Mouse (Mus musculus) hindbrain, postnatal 0 days (tissue): Measurements from ENCODE around the gene Clk1. TPM values are rescaled to one million over a fixed set of nuclear protein-coding genes. Genes with fewer than 3 reads are reported as not detected.
A peak's percentile ranks its signal among the peaks of the same experiment; 100 is the strongest.

Experiments
- ATAC-seq: fragments of 200-750 bp; cut with Nextera tagmentation; 2 replicates; pipeline ENCODE4 v1.8.0; 2017; ENCODE audit warnings: mild to moderate bottlenecking, moderate TSS enrichment, moderate library complexity
- DNase-seq: peaks from one replicate; pipeline ENCODE4 v3.0.0-alpha.2; 2015; ENCODE audit warnings: low spot score
- H3K27ac ChIP-seq: fragments of 300-500 bp; sonication (generic); 2 replicates; pipeline ENCODE4 v1.5.1; 2014; ENCODE audit warnings: mild to moderate bottlenecking
- H3K27me3 ChIP-seq: fragments of 300-500 bp; sonication (generic); 2 replicates; pipeline ENCODE4 v1.6.1; 2014; ENCODE audit warnings: low read length, mixed read lengths; ENCODE audit not compliant: insufficient read depth
- H3K36me3 ChIP-seq: fragments of 300-500 bp; sonication (generic); 2 replicates; pipeline ENCODE4 v1.6.1; 2014; ENCODE audit warnings: low read length, mixed read lengths; ENCODE audit not compliant: insufficient read depth
- H3K4me1 ChIP-seq: fragments of 300-500 bp; sonication (generic); 2 replicates; pipeline ENCODE4 v1.6.1; 2014; ENCODE audit warnings: antibody characterized with exemption, low read length, mixed read lengths; ENCODE audit not compliant: insufficient read depth
- H3K4me2 ChIP-seq: fragments of 300-500 bp; sonication (generic); 2 replicates; pipeline ENCODE4 v1.6.1; 2014; ENCODE audit warnings: low read depth, mild to moderate bottlenecking, low read length, moderate library complexity, mixed read lengths
- H3K4me3 ChIP-seq: fragments of 300-500 bp; sonication (generic); 2 replicates; pipeline ENCODE4 v1.5.1; 2014; ENCODE audit warnings: low read length
- H3K9ac ChIP-seq: fragments of 300-500 bp; sonication (generic); replicated peaks from 2 replicates; pipeline ENCODE4 v1.6.1; 2014; ENCODE audit warnings: mild to moderate bottlenecking, low read length, moderate library complexity, mixed read lengths
- H3K9me3 ChIP-seq: fragments of 300-500 bp; sonication (generic); 2 replicates; pipeline ENCODE4 v1.6.1; 2016; ENCODE audit warnings: low read length, mixed read lengths
- CTCF ChIP-seq: IDR thresholded peaks from 2 replicates; pipeline ENCODE4 v1.5.1; 2016; ENCODE audit warnings: antibody characterized with exemption, control low read depth, low read depth
- WGBS: fragments of 180-500 bp; shearing (Covaris S2); extraction: QIAGEN DNeasy Blood & Tissue Kit; methylation state at CpG from one replicate; pipeline ENCODE4 v1.1.7; 2014; 5-methylcytosine and 5-hydroxymethylcytosine counted together
- polyA plus RNA-seq: library from polyadenylated mRNA; unstranded; fragments of >200 nt; fragmentation: Nextera tagmentation; extraction: Ambion mirVana; gene quantifications from 2 replicates; pipeline ENCODE4 v1.2.1, GENCODE M21; 2015
- total RNA-seq: library from RNA; depleted of rRNA; stranded (reverse); fragments of >200 nt; gene quantifications from 2 replicates; pipeline ENCODE4 v1.2.3, GENCODE M21; 2014

Gene Clk1
- total and polyA plus RNA-seq, 2 experiments from 2014 or later: 60.2 to 109 TPM

GRCm38 (mm10) chr1:58409553-58410197, 14.2 kb downstream of the Clk1 start:
- WGBS: 82% methylated on average over 5 of the region's 5 CpGs
- ATAC-seq: no peak

GRCm38 (mm10) chr1:58408141-58408540, 15.7 kb downstream of the Clk1 start:
- no peak overlapping the region for H3K4me3 ChIP-seq
- H3K4me2 ChIP-seq: no peak overlapping the region
- no peaks in the 10 kb centered on the region for H3K9me3 ChIP-seq
- H3K4me1 ChIP-seq: no peaks in the 10 kb centered on the region
- H3K27me3 ChIP-seq: no peaks in the 10 kb centered on the region
- H3K36me3 ChIP-seq: peaks cover 52% of the 10 kb centered on the region
- DNase-seq (no peak), ATAC-seq (no peak)
- TF ChIP-seq CTCF: no peak
- no peak overlapping the region for H3K9ac ChIP-seq
- no peak overlapping the region for H3K27ac ChIP-seq
- 84% methylated on average over 6 of the region's 6 CpGs for WGBS

More at GRCm38 (mm10) chr1:58409553-58410197, 14.2 kb downstream of the Clk1 start:
- no peak for TF ChIP-seq CTCF
- Histone ChIP-seq H3K9ac (no peak overlapping the region), H3K9me3 (no peaks in the 10 kb centered on the region), H3K4me3 (no peak overlapping the region), H3K36me3 (peaks cover 52% of the 10 kb centered on the region), H3K4me1 (no peaks in the 10 kb centered on the region), H3K4me2 (no peak overlapping the region), H3K27me3 (no peaks in the 10 kb centered on the region), H3K27ac (no peak overlapping the region)
- DNase-seq: no peak

DNA sequence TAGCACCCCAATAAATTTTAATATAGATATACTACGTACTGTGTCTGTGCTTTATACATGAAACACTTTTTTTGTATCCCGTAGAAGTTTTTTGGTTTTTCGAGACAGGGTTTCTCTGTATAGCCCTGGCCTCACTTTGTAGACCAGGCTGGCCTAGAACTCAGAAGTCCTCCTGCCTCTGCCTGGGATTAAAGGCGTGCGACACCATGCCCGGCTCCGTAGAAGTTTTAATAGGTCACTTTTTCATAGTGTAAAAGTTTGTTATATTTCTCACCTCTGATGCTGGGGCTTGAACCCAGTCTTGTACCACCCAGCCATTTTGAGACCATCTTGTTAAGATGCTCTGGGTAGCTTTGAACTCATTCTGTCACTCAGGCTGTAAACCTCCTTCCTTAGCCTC, 16.5 kb downstream of the Clk1 start:
- Histone ChIP-seq H3K4me1 (no peaks in the 10 kb centered on the region), H3K4me3 (no peak overlapping the region), H3K4me2 (no peak overlapping the region), H3K27me3 (no peaks in the 10 kb centered on the region), H3K9ac (no peak overlapping the region), H3K27ac (no peak overlapping the region), H3K9me3 (no peaks in the 10 kb centered on the region), H3K36me3 (peaks cover 52% of the 10 kb centered on the region)
- DNase-seq (no peak), ATAC-seq (no peak)
- WGBS: 95% methylated on average over 7 of the region's 7 CpGs
- TF ChIP-seq CTCF: no peak

DNA sequence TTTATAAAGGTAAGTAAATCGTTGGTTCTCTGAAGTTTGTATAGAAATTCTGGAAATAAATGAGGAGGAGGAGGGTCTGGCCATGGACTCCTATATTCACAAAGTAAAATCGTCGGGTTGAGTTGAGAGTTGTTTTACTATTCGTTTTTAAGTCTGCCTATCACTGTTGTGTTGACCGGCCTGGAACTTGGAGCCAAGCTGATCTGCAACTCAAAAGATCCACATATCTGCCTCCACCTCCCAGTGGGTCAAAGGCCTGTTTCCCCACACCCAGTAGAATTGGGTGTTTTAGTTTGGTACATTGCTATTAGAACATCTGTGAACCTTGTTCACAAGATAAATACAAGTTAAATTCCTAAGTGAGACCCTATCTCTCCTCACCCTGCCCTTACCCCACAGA, 20.1 kb downstream of the Clk1 start:
- Histone ChIP-seq H3K9me3 (no peaks in the 10 kb centered on the region), H3K4me3 (no peak overlapping the region), H3K27ac (no peak overlapping the region), H3K36me3 (peaks cover 47% of the 10 kb centered on the region), H3K9ac (no peak overlapping the region), H3K4me1 (no peaks in the 10 kb centered on the region), H3K27me3 (no peaks in the 10 kb centered on the region), H3K4me2 (no peak overlapping the region)
- ATAC-seq (no peak), DNase-seq (no peak)
- 93% methylated on average over 5 of the region's 5 CpGs for WGBS
- no peak for TF ChIP-seq CTCF

- no peak overlapping the region for H3K4me2 ChIP-seq
- DNase-seq: no peak
- H3K4me3 ChIP-seq: no peak overlapping the region
- H3K9me3 ChIP-seq: no peaks in the 10 kb centered on the region
- peaks cover 63% of the 10 kb centered on the region for H3K36me3 ChIP-seq
- H3K27ac ChIP-seq: no peak overlapping the region
- no peaks in the 10 kb centered on the region for H3K27me3 ChIP-seq
- no peak overlapping the region for H3K9ac ChIP-seq
- TF ChIP-seq CTCF: no peak
- H3K4me1 ChIP-seq: no peaks in the 10 kb centered on the region
- no peak for ATAC-seq
- WGBS: 92% methylated on average over 6 of the region's 6 CpGs
Measured at GRCm38 (mm10) chr1:58401396-58401795, 22.5 kb downstream of the Clk1 start.

GRCm38 (mm10) chr1:58397731-58398130, 26.1 kb downstream of the Clk1 start:
- Histone ChIP-seq H3K27me3 (no peaks in the 10 kb centered on the region), H3K4me1 (no peaks in the 10 kb centered on the region), H3K36me3 (peaks cover 57% of the 10 kb centered on the region), H3K27ac (no peak overlapping the region), H3K9ac (no peak overlapping the region), H3K4me3 (no peak overlapping the region), H3K4me2 (no peak overlapping the region), H3K9me3 (no peaks in the 10 kb centered on the region)
- no peak for ATAC-seq
- TF ChIP-seq CTCF: no peak
- WGBS: 88% methylated on average over 6 of the region's 6 CpGs
- no peak for DNase-seq

- peaks cover 44% of the 10 kb centered on the region for H3K36me3 ChIP-seq
- H3K4me3 ChIP-seq: no peak overlapping the region
- no peak overlapping the region for H3K27ac ChIP-seq
- H3K9ac ChIP-seq: no peak overlapping the region
- no peak overlapping the region for H3K4me2 ChIP-seq
- no peaks in the 10 kb centered on the region for H3K9me3 ChIP-seq
- peak; percentile 12; the same call in 1 of the 2 replicates for TF ChIP-seq CTCF
- ATAC-seq (no peak), DNase-seq (no peak)
- no peaks in the 10 kb centered on the region for H3K27me3 ChIP-seq
- 97% methylated on average over 1 of the region's 1 CpGs for WGBS
- peaks cover 8% of the 10 kb centered on the region; the same call in 1 of the 2 replicates for H3K4me1 ChIP-seq
Measured at GRCm38 (mm10) chr1:58396179-58396578, 27.7 kb downstream of the Clk1 start.
